ENCODE assay signal across 13 mouse cellular contexts in genomic region chr5:30617357-30617756, GRCm38 (mm10). TPM values are rescaled to one million over a fixed set of nuclear protein-coding genes. Genes with fewer than 3 reads are reported as not detected.
DNase-seq lines count a peak whose midpoint lies in the region; ATAC-seq and TF ChIP-seq lines count a peak whose summit lies in the region.
"Had no signal": no experiment of that assay in that cellular context is flagged by ENCODE, and none has a peak within 500 bp of the region (broad histone marks: within the 10 kb centered on the region; RNA-seq: fewer than 3 reads in every experiment).

No protein-coding gene starts in this region.

- no peak for ATAC-seq in heart, embryonic 14.5 days (ENCODE audit: insufficient number of reproducible peaks, insufficient read depth, low FRiP score, low read depth)
- no peak for ATAC-seq in lung, postnatal 0 days
- ATAC-seq in intestine, embryonic 16.5 days, result peak; percentile 24
- ATAC-seq in stomach, postnatal 0 days (ENCODE audit: low FRiP score, low TSS enrichment), result 0 out of 2 replicates have a peak, but pooled peaks have one; percentile 15
- ATAC-seq: CD4-positive, CD25-positive, alpha-beta regulatory T cell, adult 4 months had no signal

- peak overlapping the region; percentile 36 for H3K4me2 ChIP-seq in heart, embryonic 14.5 days (ENCODE audit: low read length)
- 0 out of 2 replicates have a peak overlapping the region, but pooled peaks have one; percentile 11 for H3K4me2 ChIP-seq in lung, postnatal 0 days (replicated peaks; ENCODE audit: low read depth, low read length)
- peak overlapping the region; percentile 31 for H3K4me2 ChIP-seq in intestine, embryonic 16.5 days (ENCODE audit: low read depth, low read length)
- 0 out of 2 replicates have a peak overlapping the region, but pooled peaks have one; percentile 1 for H3K4me2 ChIP-seq in stomach, postnatal 0 days (replicated peaks; ENCODE audit: low read depth)
- H3K4me2 ChIP-seq: hindbrain, embryonic 15.5 days; neural tube, embryonic 15.5 days had no signal

- peak overlapping the region; percentile 27 for H3K9ac ChIP-seq in heart, embryonic 14.5 days (ENCODE audit: low read length)
- no peak overlapping the region for H3K9ac ChIP-seq in lung, postnatal 0 days (replicated peaks; ENCODE audit: low read depth)
- 0 out of 2 replicates have a peak overlapping the region, but pooled peaks have one; percentile 17 for H3K9ac ChIP-seq in intestine, embryonic 16.5 days (ENCODE audit: low read depth, low read length)
- no peak overlapping the region; the same call in 1 of the 2 replicates for H3K9ac ChIP-seq in stomach, postnatal 0 days (ENCODE audit: low read length)
- H3K9ac ChIP-seq: hindbrain, embryonic 15.5 days; neural tube, embryonic 15.5 days had no signal

- H3K4me1 ChIP-seq in heart, embryonic 14.5 days (ENCODE audit: control insufficient read depth in 2 of 2, insufficient read depth in 2 of 2, low read length in 2 of 2), result peaks cover 46 to 67% of the 10 kb centered on the region in 2 experiments
- H3K4me1 ChIP-seq in lung, postnatal 0 days (ENCODE audit: insufficient read depth, low read depth, low read length), result peaks cover 32% of the 10 kb centered on the region
- H3K4me1 ChIP-seq in intestine, embryonic 16.5 days (ENCODE audit: control insufficient read depth, insufficient read depth, low read length), result peaks cover 45% of the 10 kb centered on the region
- peaks cover 14% of the 10 kb centered on the region for H3K4me1 ChIP-seq in stomach, postnatal 0 days (replicated peaks; ENCODE audit: control insufficient read depth, insufficient read depth)

- WGBS in heart, embryonic 14.5 days, result 7% methylated on average over 3 of the region's 3 CpGs
- 16% methylated on average over 3 of the region's 3 CpGs for WGBS in lung, postnatal 0 days
- WGBS in intestine, embryonic 16.5 days, result 19% methylated on average over 3 of the region's 3 CpGs
- 19% methylated on average over 3 of the region's 3 CpGs for WGBS in stomach, postnatal 0 days

- H3K36me3 ChIP-seq in heart, embryonic 14.5 days (ENCODE audit: control insufficient read depth, insufficient read depth, low read length), result no peaks in the 10 kb centered on the region
- H3K36me3 ChIP-seq in lung, postnatal 0 days (ENCODE audit: insufficient read depth, low read length), result no peaks in the 10 kb centered on the region
- H3K36me3 ChIP-seq in intestine, embryonic 16.5 days (ENCODE audit: control insufficient read depth, insufficient read depth, low read length), result no peaks in the 10 kb centered on the region
- H3K36me3 ChIP-seq in stomach, postnatal 0 days (ENCODE audit: control insufficient read depth, insufficient read depth, low read length), result no peaks in the 10 kb centered on the region
- H3K36me3 ChIP-seq: forebrain, embryonic 10.5 days; hindbrain, embryonic 15.5 days; neural tube, embryonic 15.5 days had no signal

- H3K4me3 ChIP-seq in heart, embryonic 14.5 days (ENCODE audit: control insufficient read depth in 1 of 2, insufficient read depth in 1 of 2, low read depth in 1 of 2, low read length in 2 of 2), result no peak overlapping the region
- no peak overlapping the region for H3K4me3 ChIP-seq in lung, postnatal 0 days (ENCODE audit: low read depth, low read length)
- peak overlapping the region; percentile 7; the same call in 1 of the 2 replicates for H3K4me3 ChIP-seq in intestine, embryonic 16.5 days (ENCODE audit: low read length)
- H3K4me3 ChIP-seq in stomach, postnatal 0 days (ENCODE audit: low read depth, low read length), result no peak overlapping the region
- H3K4me3 ChIP-seq: forebrain, embryonic 10.5 days; hindbrain, embryonic 15.5 days; megakaryocyte, embryonic 14.5 days; neural tube, embryonic 15.5 days had no signal

- H3K27me3 ChIP-seq in heart, embryonic 14.5 days (ENCODE audit: control insufficient read depth, insufficient read depth, low read length), result peaks cover 11% of the 10 kb centered on the region
- H3K27me3 ChIP-seq in lung, postnatal 0 days (replicated peaks; ENCODE audit: insufficient read depth, low read length), result peaks cover 9% of the 10 kb centered on the region; the same call in 1 of the 2 replicates
- no peaks in the 10 kb centered on the region; the same call in none of the 2 replicates for H3K27me3 ChIP-seq in intestine, embryonic 16.5 days (replicated peaks; ENCODE audit: control insufficient read depth, insufficient read depth, low read length)
- no peaks in the 10 kb centered on the region for H3K27me3 ChIP-seq in stomach, postnatal 0 days (ENCODE audit: control insufficient read depth, insufficient read depth, low read length)

- no peaks in the 10 kb centered on the region for H3K9me3 ChIP-seq in heart, embryonic 14.5 days (ENCODE audit: control insufficient read depth, low read length)
- H3K9me3 ChIP-seq in lung, postnatal 0 days (ENCODE audit: low read length), result no peaks in the 10 kb centered on the region
- no peaks in the 10 kb centered on the region for H3K9me3 ChIP-seq in intestine, embryonic 16.5 days (ENCODE audit: control insufficient read depth, low read length)
- H3K9me3 ChIP-seq in stomach, postnatal 0 days (ENCODE audit: control insufficient read depth, low read length), result no peaks in the 10 kb centered on the region
- H3K9me3 ChIP-seq: forebrain, embryonic 10.5 days; hindbrain, embryonic 15.5 days; neural tube, embryonic 15.5 days had no signal

- TF ChIP-seq EP300 in lung, postnatal 0 days (IDR thresholded peaks at IDR 0.05), result no peak
- TF ChIP-seq EP300 in stomach, postnatal 0 days (optimal IDR thresholded peaks at IDR 0.05), result no peak

- DNase-seq in heart, adult 18-20 months, result no peak
- no peak for DNase-seq in lung, postnatal 0 days (ENCODE audit: low spot score)
- no peak for DNase-seq in lung, postnatal 36 days
- DNase-seq in stomach, postnatal 0 days (ENCODE audit: low spot score), result no peak
- DNase-seq in yolk sac, embryonic 10.5 days (ENCODE audit: low spot score), result no peak
- DNase-seq: thymus, postnatal 14 days had no signal

- no peak for TF ChIP-seq CTCF in lung, postnatal 0 days (IDR thresholded peaks at IDR 0.05)
- no peak for TF ChIP-seq CTCF in stomach, postnatal 0 days (IDR thresholded peaks at IDR 0.05; ENCODE audit: low read depth)

- peak overlapping the region; percentile 58 to 88 for H3K27ac ChIP-seq in heart, embryonic 14.5 days (replicated peaks in 1 of 2; ENCODE audit: control insufficient read depth in 1 of 2, insufficient read depth in 1 of 2, low read depth in 2 of 2, low read length in 2 of 2)
- H3K27ac ChIP-seq in lung, postnatal 0 days (ENCODE audit: low read length), result no peak overlapping the region
- no peak overlapping the region for H3K27ac ChIP-seq in intestine, embryonic 16.5 days (ENCODE audit: low read length)
- H3K27ac ChIP-seq in stomach, postnatal 0 days (replicated peaks), result peak overlapping the region; percentile 75
- H3K27ac ChIP-seq: forebrain, embryonic 10.5 days; hindbrain, embryonic 15.5 days; neural tube, embryonic 15.5 days had no signal

RNA-seq across cellular contexts. Expression of gene Kcnk3, which starts 29.4 kb away (rescaled TPM):
- 30.2 and 40.3 TPM in 2 replicates for polyA plus RNA-seq in heart, embryonic 14.5 days (2014; fragmentation: Nextera tagmentation; extraction: Ambion mirVana)
- 100 to 1,000 TPM; 237 to 244 TPM for total RNA-seq in heart, adult 18-20 months (2021)
- 28.6 and 35.7 TPM in 2 replicates for polyA plus RNA-seq in lung, postnatal 0 days (2015; fragmentation: Nextera tagmentation; extraction: Ambion mirVana)
- 8.7 and 12.2 TPM in 2 replicates for polyA plus RNA-seq in intestine, embryonic 16.5 days (2015; fragmentation: Nextera tagmentation; extraction: Ambion mirVana)
- 11.1 and 13.8 TPM in 2 replicates for polyA plus RNA-seq in stomach, postnatal 0 days (2015; fragmentation: Nextera tagmentation; extraction: Ambion mirVana)

RNA-seq across cellular contexts. Expression of gene Slc35f6, which starts 30.4 kb away (rescaled TPM):
- 27.3 and 29.6 TPM in 2 replicates for polyA plus RNA-seq in heart, embryonic 14.5 days (2014; fragmentation: Nextera tagmentation; extraction: Ambion mirVana)
- 10 to 100 TPM; 44.7 to 51.8 TPM for total RNA-seq in heart, adult 18-20 months (2021)
- polyA plus RNA-seq in lung, postnatal 0 days (2015; fragmentation: Nextera tagmentation; extraction: Ambion mirVana), result 30.1 and 34.5 TPM in 2 replicates
- 50.2 and 56.3 TPM in 2 replicates for polyA plus RNA-seq in intestine, embryonic 16.5 days (2015; fragmentation: Nextera tagmentation; extraction: Ambion mirVana)
- 30.6 and 35.6 TPM in 2 replicates for polyA plus RNA-seq in stomach, postnatal 0 days (2015; fragmentation: Nextera tagmentation; extraction: Ambion mirVana)

RNA-seq across cellular contexts. Expression of gene Cenpa, which starts 49.2 kb away (rescaled TPM):
- 268 and 290 TPM in 2 replicates for polyA plus RNA-seq in heart, embryonic 14.5 days (2014; fragmentation: Nextera tagmentation; extraction: Ambion mirVana)
- total RNA-seq in heart, adult 18-20 months (2021), result 10 to 100 TPM; 58.6 to 66.5 TPM
- polyA plus RNA-seq in lung, postnatal 0 days (2015; fragmentation: Nextera tagmentation; extraction: Ambion mirVana), result 24.4 and 25.5 TPM in 2 replicates
- polyA plus RNA-seq in intestine, embryonic 16.5 days (2015; fragmentation: Nextera tagmentation; extraction: Ambion mirVana), result 166 and 186 TPM in 2 replicates
- 58.1 and 79.9 TPM in 2 replicates for polyA plus RNA-seq in stomach, postnatal 0 days (2015; fragmentation: Nextera tagmentation; extraction: Ambion mirVana)

Comparison
In these comparisons a context has a peak if more than half of its experiments do, and no peak if none do; other contexts are left out.
1. ATAC-seq: peak in intestine, embryonic 16.5 days (single experiment) and stomach, postnatal 0 days (single experiment); none in heart, embryonic 14.5 days (single experiment) and lung, postnatal 0 days (single experiment).
2. H3K27ac ChIP-seq: peak in heart, embryonic 14.5 days (2 of 2) and stomach, postnatal 0 days (single experiment); none in lung, postnatal 0 days (single experiment) and intestine, embryonic 16.5 days (single experiment).
3. H3K9ac ChIP-seq: peak in heart, embryonic 14.5 days (single experiment) and intestine, embryonic 16.5 days (single experiment); none in lung, postnatal 0 days (single experiment) and stomach, postnatal 0 days (single experiment).
4. Peak in every context shown above with its lines, with median percentiles within 50 percentile points of each other: H3K4me2 ChIP-seq.